Mouse (Mus musculus): ENCODE results near the gene Dupd1.
"Not testable (repeated sequence)": the region's sequence is repeated elsewhere in the genome, so short reads cannot be mapped to it uniquely, and the experiment has no call there.

Dupd1 gene

DNA sequence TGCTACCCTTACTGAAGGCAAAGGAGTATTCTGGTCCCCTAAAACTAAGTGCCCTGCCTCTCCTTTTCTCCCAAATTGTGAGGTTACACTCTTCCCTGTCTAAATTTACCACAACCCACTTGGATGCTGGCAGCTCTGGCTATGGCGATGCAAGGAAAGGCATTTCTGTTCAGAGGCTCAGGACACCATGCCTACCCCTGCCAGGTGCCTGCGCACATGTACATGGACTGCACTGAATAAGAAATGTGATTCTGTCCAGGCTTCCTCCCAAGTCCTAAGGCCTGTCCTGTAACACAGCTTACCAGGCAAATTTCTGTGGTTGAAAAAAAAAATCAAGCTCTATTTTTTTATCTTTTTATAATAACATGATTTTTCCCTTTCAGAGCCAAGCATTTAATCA, 38.2 kb downstream of the Dupd1 start:
- DNase-seq (ENCODE audit: low read depth, low spot score) = no peak

DNA sequence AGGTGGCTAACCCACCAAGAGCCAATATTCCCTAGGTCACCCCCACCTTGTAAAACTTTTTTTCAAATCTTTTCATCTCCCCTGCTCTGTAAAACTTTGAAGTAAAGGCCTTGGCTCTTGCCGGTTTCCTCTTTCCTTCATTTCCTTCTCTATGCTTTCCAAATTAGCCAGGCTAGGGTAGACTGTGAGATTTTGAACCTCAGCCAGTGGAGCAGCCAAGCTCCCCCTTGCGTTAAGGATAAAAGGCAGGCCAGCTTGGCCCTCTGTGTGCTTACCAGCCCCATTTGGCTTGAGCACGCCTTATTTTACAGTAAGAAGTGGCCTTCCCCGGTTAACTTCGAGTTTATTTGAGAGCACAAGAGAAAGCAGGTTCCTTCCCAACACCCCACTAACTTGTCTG, 39.9 kb downstream of the Dupd1 start:
- DNase-seq (ENCODE audit: low read depth, low spot score) = no peak

- no peak for DNase-seq (ENCODE audit: low read depth, low spot score)
Observed at GRCm38 (mm10) chr14:21673100-21673499, 41.3 kb downstream of the Dupd1 start.

- not testable (repeated sequence) for DNase-seq (ENCODE audit: low read depth, low spot score)
Observed at GRCm38 (mm10) chr14:21670422-21671006, 43.9 kb downstream of the Dupd1 start.

- no peak for DNase-seq (ENCODE audit: low read depth, low spot score)
Observed at GRCm38 (mm10) chr14:21669633-21670421, 44.5 kb downstream of the Dupd1 start.

DNA sequence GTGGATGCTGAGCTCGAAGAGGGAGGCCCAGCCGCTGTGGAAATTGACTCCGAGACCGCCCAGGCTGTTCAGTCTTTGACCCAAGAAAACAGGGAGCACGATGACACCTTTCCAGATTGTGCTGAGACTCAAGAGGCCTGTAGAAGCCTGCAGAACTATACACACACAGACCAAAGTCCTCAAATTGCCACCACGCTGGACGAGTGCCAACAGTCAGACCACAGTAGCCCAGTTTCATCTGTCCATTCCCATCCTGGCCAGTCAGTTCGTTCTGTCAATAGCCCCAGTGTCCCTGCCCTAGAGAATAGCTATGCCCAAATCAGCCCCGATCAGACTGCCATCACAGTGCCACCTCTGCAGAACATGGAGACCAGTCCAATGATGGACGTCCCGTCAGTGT, 45.2 kb downstream of the Dupd1 start:
- no peak for DNase-seq (ENCODE audit: low read depth, low spot score)

DNA sequence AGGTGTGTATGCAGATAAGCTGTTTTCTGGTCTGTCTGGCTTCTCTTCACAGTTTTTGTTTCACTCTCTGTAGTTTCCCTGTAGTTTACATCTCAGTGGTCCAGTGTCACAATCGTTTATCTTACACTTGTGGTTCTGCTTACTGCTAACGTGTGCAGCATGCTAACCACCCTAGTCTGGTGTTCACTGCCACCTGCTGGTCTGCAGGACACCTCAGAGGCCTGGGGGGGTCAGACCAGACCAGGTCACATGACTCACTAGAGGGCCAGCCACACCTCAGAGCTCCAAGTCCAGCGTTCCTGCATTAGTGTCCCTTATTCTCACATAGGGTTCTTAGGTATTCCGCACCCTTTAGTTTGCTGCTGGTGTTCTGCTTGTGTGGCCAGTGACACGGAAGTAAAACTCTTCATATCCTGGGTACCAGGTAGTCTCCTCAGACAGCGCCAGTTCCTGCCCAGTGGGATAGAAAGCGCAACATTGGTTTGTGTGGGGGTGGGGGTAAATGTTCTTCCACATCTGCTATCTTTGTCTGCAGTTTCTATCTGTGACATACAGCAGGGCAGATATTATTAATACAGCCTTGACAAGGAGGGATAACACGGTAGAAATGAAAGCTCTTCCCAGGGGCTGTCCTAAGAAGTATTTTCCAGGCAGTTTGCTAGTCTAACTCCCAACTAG, 51.8 kb downstream of the Dupd1 start:
- no peak for DNase-seq (ENCODE audit: low read depth, low spot score)

- peak; percentile 84 for DNase-seq (ENCODE audit: low read depth, low spot score)
Observed at GRCm38 (mm10) chr14:21659652-21660051, 54.7 kb downstream of the Dupd1 start.

DNA sequence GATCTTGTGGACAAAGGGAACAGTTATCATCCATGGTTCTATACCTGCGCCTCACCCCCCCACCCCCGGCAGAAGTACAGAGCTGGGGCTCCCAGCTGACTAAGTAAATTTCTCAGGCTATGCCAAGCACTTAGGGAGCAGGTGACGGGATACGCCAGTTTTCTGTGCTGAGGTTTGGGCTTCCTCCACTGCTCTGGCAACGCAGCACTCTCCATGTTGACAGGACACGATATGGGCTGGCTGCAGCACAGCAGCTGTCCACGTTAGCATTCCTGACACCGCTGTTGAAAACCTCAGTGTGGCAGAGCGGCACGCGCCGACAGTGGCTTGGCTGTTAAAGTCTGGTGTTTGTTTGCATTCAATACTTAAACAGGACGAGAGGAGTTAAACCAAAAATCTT, 55.2 kb downstream of the Dupd1 start:
- DNase-seq (ENCODE audit: low read depth, low spot score) = no peak

GRCm38 (mm10) chr14:21653813-21654212, 60.6 kb downstream of the Dupd1 start:
- peak; percentile 62 for DNase-seq (ENCODE audit: low read depth, low spot score)

DNA sequence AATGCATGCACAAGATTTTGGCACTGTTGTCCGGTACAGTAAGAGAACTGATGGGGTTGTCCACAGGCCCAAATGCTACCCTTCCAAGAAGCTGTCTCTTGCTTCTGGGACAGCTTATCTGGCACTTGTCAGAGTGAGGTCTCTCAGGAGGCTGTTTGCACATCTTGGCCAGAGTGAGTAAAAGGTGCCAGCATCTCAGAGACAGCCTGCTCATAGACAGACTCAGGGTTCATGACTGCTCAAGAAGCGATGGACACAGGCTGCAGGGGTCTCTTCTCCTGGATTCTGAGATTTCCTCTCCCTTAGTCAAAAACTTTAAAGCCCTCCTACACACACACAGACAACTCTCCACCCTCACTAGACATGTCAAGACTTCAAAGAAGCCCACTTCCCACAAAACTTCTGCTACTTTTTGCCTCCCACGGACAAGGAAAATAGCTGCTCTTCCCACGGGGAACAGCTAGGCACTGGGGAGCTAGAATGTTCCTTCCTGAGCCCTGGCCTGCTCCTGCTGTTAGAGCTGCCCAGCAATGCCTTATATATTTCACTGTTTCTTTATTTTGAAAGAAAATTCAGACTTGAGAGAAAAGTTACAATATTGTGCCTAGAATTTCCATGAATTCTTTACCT, 73.5 kb downstream of the Dupd1 start:
- no peak for DNase-seq (ENCODE audit: low read depth, low spot score)

DNA sequence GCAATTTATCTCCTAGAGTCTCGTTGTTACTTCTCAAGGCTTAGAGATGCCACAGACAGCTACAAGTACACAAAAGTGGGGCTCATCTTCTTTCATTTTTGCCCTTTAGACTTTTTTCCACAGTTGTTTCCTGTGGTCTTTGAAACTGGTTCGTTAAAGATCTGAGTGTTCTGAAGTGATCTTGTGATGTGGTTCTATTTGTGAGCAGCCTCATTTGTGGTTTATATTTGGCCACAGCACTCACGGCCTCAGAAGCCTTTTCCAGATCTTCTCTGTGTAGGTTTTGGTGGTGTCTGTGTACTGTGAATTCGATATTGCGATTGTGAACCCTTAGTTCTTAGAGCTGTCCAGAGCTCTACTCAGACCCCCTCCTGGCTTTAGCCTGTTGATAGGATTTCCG, 77.8 kb downstream of the Dupd1 start:
- peak; percentile 28 for DNase-seq (ENCODE audit: low read depth, low spot score)

DNA sequence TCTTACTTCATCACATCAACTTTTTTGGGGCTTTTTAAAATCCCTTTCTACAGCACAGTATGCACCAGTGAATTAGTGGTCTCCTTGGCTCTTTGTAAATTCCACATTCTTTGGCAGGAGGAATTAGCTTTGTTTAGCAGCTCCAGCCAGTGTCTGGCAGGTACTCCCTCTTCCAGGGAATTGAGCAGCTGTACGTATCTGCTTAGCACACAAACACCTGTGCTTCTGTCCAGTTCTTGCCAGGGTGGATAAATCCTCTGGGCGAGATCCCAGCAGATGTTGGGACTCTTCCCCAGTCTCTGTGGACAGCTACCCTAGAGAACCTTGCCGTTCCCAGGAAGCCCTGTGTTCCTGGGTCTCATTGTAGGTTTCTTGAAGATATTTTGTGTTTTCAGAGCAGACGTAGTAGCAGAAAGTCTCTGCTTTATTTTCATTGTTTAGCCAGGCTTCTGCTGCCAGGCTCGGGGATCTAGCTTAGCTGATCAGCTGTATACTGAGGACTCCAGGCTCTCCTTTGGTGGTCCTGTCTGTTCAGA, 82.6 kb downstream of the Dupd1 start:
- DNase-seq (ENCODE audit: low read depth, low spot score) = no peak

Measured in CD4-positive, CD25-positive, alpha-beta regulatory T cell, adult 2 months (primary cell).